Mouse (Mus musculus) midbrain, postnatal 0 days (tissue): ENCODE results near the gene Actl6a. TPM values are rescaled to one million over a fixed set of nuclear protein-coding genes. Genes with fewer than 3 reads are reported as not detected.

Source experiments
- ATAC-seq: fragments of 200-750 bp; cut with Nextera tagmentation; 2 replicates; pipeline ENCODE4 v1.8.0; 2017; ENCODE audit warnings: moderate number of reproducible peaks, mild to moderate bottlenecking, moderate TSS enrichment, moderate library complexity; ENCODE audit not compliant: low FRiP score
- DNase-seq: peaks from one replicate; pipeline ENCODE4 v3.0.0-alpha.2; 2015; ENCODE audit warnings: low spot score
- H3K27ac ChIP-seq: fragments of 300-500 bp; sonication (generic); 2 replicates; pipeline ENCODE4 v1.5.1; 2014; ENCODE audit warnings: low read depth, mild to moderate bottlenecking, low read length, mixed read lengths
- H3K27me3 ChIP-seq: fragments of 300-500 bp; sonication (generic); 2 replicates; pipeline ENCODE4 v1.6.1; 2014; ENCODE audit warnings: low read length, control low read depth, mixed read lengths; ENCODE audit not compliant: insufficient read depth
- H3K36me3 ChIP-seq: fragments of 300-500 bp; sonication (generic); 2 replicates; pipeline ENCODE4 v1.6.1; 2014; ENCODE audit warnings: low read length, control low read depth, mixed read lengths; ENCODE audit not compliant: insufficient read depth
- H3K4me1 ChIP-seq: fragments of 300-500 bp; sonication (generic); 2 replicates; pipeline ENCODE4 v1.6.1; 2014; ENCODE audit warnings: mild to moderate bottlenecking, control low read depth, antibody characterized with exemption, low read length, mixed read lengths; ENCODE audit not compliant: insufficient read depth
- H3K4me2 ChIP-seq: fragments of 300-500 bp; sonication (generic); 2 replicates; pipeline ENCODE4 v1.6.1; 2014; ENCODE audit warnings: low read depth, mild to moderate bottlenecking, low read length, mixed read lengths; ENCODE audit not compliant: poor library complexity, severe bottlenecking
- H3K4me3 ChIP-seq: fragments of 300-500 bp; sonication (generic); 2 replicates; pipeline ENCODE4 v1.5.1; 2014; ENCODE audit warnings: low read depth, mild to moderate bottlenecking, low read length, moderate library complexity
- H3K9ac ChIP-seq: fragments of 300-500 bp; sonication (generic); replicated peaks from 2 replicates; pipeline ENCODE4 v1.6.1; 2014; ENCODE audit warnings: mild to moderate bottlenecking, low read length, moderate library complexity, mixed read lengths; ENCODE audit not compliant: poor library complexity, severe bottlenecking
- H3K9me3 ChIP-seq: fragments of 300-500 bp; sonication (generic); 2 replicates; pipeline ENCODE4 v1.6.1; 2016; ENCODE audit warnings: low read length, control low read depth
- CTCF ChIP-seq: IDR thresholded peaks from 2 replicates; pipeline ENCODE4 v1.5.1; 2016; ENCODE audit warnings: antibody characterized with exemption, mild to moderate bottlenecking
- WGBS: fragments of 180-500 bp; shearing (Covaris S2); extraction: QIAGEN DNeasy Blood & Tissue Kit; methylation state at CpG from one replicate; pipeline ENCODE4 v1.1.7; 2014; 5-methylcytosine and 5-hydroxymethylcytosine counted together
- polyA plus RNA-seq: library from polyadenylated mRNA; unstranded; fragments of >200 nt; fragmentation: Nextera tagmentation; extraction: Ambion mirVana; gene quantifications from 2 replicates; pipeline ENCODE4 v1.2.1, GENCODE M21; 2015
- total RNA-seq: library from RNA; depleted of rRNA; stranded (reverse); fragments of >200 nt; gene quantifications from 2 replicates; pipeline ENCODE4 v1.2.3, GENCODE M21; 2014

Actl6a gene
- total and polyA plus RNA-seq, 2 experiments from 2014 or later: 17.5 to 39.3 TPM

- no peak overlapping the region for H3K9ac ChIP-seq
Observed at GRCm38 (mm10) chr3:32748384-32748783, 42.3 kb downstream of the Actl6a start.

GRCm38 (mm10) chr3:32749820-32750579, 43.9 kb downstream of the Actl6a start:
- Histone ChIP-seq H3K9ac (no peak overlapping the region), H3K4me2 (no peak overlapping the region), H3K4me1 (no peaks in the 10 kb centered on the region), H3K27me3 (no peaks in the 10 kb centered on the region), H3K36me3 (peaks cover 67% of the 10 kb centered on the region), H3K9me3 (no peaks in the 10 kb centered on the region), H3K4me3 (no peak overlapping the region), H3K27ac (no peak overlapping the region)
- ATAC-seq (no peak), DNase-seq (peak; percentile 44)
- no peak for TF ChIP-seq CTCF
- 81% methylated on average over 4 of the region's 4 CpGs for WGBS

More at GRCm38 (mm10) chr3:32748384-32748783, 42.3 kb downstream of the Actl6a start:
- Histone ChIP-seq H3K36me3 (peaks cover 61% of the 10 kb centered on the region), H3K27ac (no peak overlapping the region), H3K27me3 (no peaks in the 10 kb centered on the region), H3K4me2 (no peak overlapping the region), H3K9me3 (no peaks in the 10 kb centered on the region), H3K4me3 (no peak overlapping the region), H3K4me1 (no peaks in the 10 kb centered on the region)
- TF ChIP-seq CTCF: no peak
- DNase-seq (no peak), ATAC-seq (no peak)
- WGBS: 92% methylated on average over 9 of the region's 9 CpGs

GRCm38 (mm10) chr3:32754384-32754915, 48.4 kb downstream of the Actl6a start:
- Histone ChIP-seq H3K9me3 (no peaks in the 10 kb centered on the region), H3K4me2 (no peak overlapping the region), H3K27me3 (no peaks in the 10 kb centered on the region), H3K4me3 (no peak overlapping the region), H3K27ac (no peak overlapping the region), H3K9ac (no peak overlapping the region), H3K4me1 (no peaks in the 10 kb centered on the region), H3K36me3 (peaks cover 38% of the 10 kb centered on the region)
- DNase-seq: no peak
- 84% methylated on average over 3 of the region's 3 CpGs for WGBS
- no peak for TF ChIP-seq CTCF
- ATAC-seq: no peak

- H3K9ac ChIP-seq: no peak overlapping the region
- H3K27me3 ChIP-seq: no peaks in the 10 kb centered on the region
- no peaks in the 10 kb centered on the region for H3K9me3 ChIP-seq
- TF ChIP-seq CTCF: no peak
- H3K27ac ChIP-seq: no peak overlapping the region
- no peak for ATAC-seq
- no peak overlapping the region for H3K4me3 ChIP-seq
- no peaks in the 10 kb centered on the region for H3K4me1 ChIP-seq
- H3K4me2 ChIP-seq: no peak overlapping the region
- WGBS: 76% methylated on average over 5 of the region's 5 CpGs
- H3K36me3 ChIP-seq: no peaks in the 10 kb centered on the region; the same call in 1 of the 2 replicates
- DNase-seq: no peak
Observed at GRCm38 (mm10) chr3:32759212-32759611, 53.1 kb downstream of the Actl6a start.

GRCm38 (mm10) chr3:32762962-32763361, 56.9 kb downstream of the Actl6a start:
- Histone ChIP-seq H3K9me3 (no peaks in the 10 kb centered on the region), H3K27ac (no peak overlapping the region), H3K4me2 (no peak overlapping the region), H3K4me1 (no peaks in the 10 kb centered on the region), H3K4me3 (no peak overlapping the region), H3K27me3 (no peaks in the 10 kb centered on the region), H3K36me3 (no peaks in the 10 kb centered on the region), H3K9ac (no peak overlapping the region)
- WGBS: 58% methylated on average over 8 of the region's 8 CpGs
- TF ChIP-seq CTCF: no peak
- no peak for ATAC-seq
- DNase-seq: no peak

GRCm38 (mm10) chr3:32763902-32764301, 57.8 kb downstream of the Actl6a start:
- WGBS: 54% methylated on average over 7 of the region's 7 CpGs
- H3K4me3 ChIP-seq: no peak overlapping the region
- ATAC-seq: no peak
- no peak overlapping the region for H3K4me2 ChIP-seq
- no peak for DNase-seq
- H3K9me3 ChIP-seq: no peaks in the 10 kb centered on the region
- H3K27ac ChIP-seq: no peak overlapping the region
- no peak for TF ChIP-seq CTCF
- H3K27me3 ChIP-seq: no peaks in the 10 kb centered on the region
- H3K9ac ChIP-seq: no peak overlapping the region
- H3K4me1 ChIP-seq: no peaks in the 10 kb centered on the region
- no peaks in the 10 kb centered on the region for H3K36me3 ChIP-seq
